Mouse (Mus musculus) hematopoietic multipotent progenitor cell, adult 10-12 weeks (in vitro differentiated cells): ENCODE measurements around the gene Rtn4rl2. TPM values are rescaled to one million over a fixed set of nuclear protein-coding genes. Genes with fewer than 3 reads are reported as not detected.

Experiments
- polyA plus RNA-seq: library from polyadenylated mRNA; stranded (reverse); fragments of >175 nt; gene quantifications from 2 replicates; pipeline ENCODE4 v1.2.3, GENCODE M21; 2012; ENCODE audit warnings: low replicate concordance

Gene Rtn4rl2
- polyA plus RNA-seq: 0.39 and 1.8 TPM in 2 replicates

DNA sequence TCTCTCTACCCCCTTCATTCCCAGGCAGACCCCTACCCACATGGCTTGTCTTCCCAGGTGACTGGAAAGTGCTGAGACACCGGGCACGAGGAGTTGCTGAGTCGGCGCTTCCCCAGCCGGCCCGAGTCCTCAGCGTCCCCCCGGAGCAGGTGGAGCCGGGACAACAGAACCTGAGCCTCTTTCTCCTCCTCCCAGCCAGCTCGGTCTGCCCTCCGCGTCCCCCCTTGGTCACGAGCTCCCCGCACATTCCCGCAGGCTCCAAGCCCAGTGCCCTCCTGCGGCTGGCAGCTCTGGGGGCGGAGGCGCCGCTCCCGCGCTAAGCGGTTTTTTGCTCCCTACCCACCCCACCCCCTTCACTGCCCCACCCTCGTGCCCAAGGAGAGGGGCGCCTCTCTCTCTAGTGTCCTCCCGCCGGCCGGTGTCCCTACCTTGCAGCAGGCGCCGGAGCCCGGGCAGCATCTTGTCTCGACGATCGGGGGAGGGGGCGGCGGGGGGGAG is at the start of gene Rtn4rl2:
TSS of gene Rtn4rl2 (minus strand) at position 477 of the 498 bp plus-strand sequence.

DNA sequence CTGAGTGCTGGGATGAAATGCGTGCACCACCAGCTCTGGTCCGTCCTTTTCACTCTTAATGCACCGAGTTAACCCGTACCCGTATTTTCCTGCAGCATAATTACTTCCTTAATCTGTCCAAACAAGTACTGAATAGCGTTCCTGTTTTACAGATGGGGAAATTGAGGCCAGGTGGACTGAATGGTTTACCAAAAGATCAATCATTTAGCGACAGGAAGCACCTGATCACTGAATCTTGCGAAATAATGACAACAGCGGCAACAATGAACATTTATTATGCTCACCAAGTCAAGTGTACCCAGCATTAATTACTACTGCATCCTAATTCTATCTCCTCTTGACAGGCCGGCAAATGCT is 47.9 kb downstream of the Rtn4rl2 start, which contains the start of gene Slc43a1:
TSS of gene Slc43a1 (plus strand) at position 258 of the 357 bp plus-strand sequence.

DNA sequence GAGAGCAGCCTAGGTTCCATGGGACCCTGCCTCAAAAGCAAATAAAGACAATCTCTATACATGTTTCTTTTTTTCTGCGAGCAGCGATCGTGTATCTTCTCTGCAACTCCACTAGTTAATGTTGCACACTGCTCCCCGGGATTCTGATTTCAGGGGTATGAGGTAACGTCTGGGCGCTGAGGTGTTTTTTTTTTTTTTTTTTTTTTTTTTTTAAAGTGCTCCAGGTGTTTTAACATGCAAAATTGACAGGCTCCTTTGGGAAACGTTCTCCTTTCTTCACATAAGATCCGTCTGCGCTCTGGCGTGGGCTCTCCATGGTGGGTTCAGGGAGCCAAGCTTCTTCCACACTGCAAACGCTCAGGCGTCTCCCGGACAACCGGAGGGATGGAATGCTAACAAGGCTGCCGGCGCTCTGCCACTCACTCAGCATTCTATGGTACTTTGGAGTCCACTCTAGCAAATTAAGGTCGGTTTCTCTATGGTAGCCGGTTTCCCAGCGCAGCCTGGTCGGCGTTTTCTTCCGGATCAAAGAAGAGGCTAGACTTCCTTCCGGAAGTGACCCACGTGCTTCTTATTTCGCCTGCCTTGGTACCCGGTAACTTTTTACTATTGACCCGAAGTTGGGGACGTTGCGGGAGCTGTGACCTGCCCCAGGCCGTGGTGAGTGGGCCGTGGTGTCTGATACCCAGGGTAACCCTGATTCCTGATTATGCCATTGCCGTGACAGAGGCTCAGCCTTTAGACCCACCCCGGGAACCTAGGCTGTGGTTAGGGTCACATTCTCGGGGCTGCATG is 59.8 kb downstream of the Rtn4rl2 start, which contains the start of gene Timm10:
TSS of gene Timm10 (plus strand) at position 510 of the 795 bp plus-strand sequence.

DNA sequence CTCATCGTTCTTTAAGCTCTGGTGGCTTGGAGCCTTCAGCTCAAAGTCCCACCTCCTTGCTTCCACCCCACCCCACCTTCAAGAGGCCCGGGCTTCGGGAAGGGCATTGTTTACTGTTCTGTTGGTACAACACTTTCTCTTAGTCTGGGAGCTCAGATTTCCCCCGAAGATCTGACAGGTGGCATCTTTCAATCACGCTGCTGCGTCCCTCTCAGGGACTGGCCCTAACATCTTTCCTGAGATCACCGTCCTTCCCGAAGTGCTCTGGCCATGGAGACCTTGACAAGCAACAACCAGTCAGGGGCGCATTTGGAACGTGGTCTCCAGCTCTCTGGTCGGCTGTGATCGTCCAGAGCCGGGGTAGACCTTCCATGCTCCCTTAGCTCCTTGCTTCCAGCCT is 64.0 kb downstream of the Rtn4rl2 start, which contains the start of gene Smtnl1:
TSS of gene Smtnl1 (minus strand) at position 101 of the 400 bp plus-strand sequence.

Other genes with a start within 250 kb of the Rtn4rl2 start
- gene Ctnnd1, start 235.9 kb downstream of the Rtn4rl2 start, polyA plus RNA-seq: 0.88 and 3.6 TPM in 2 replicates
- not detected in 2 replicates for gene Btbd18, start 227.6 kb downstream of the Rtn4rl2 start, polyA plus RNA-seq
- gene Selenoh, start 215.9 kb downstream of the Rtn4rl2 start, polyA plus RNA-seq: 112 and 119 TPM in 2 replicates
- gene Gm28635, start 208.7 kb downstream of the Rtn4rl2 start, polyA plus RNA-seq: not detected in 2 replicates
- 13.6 and 25.1 TPM in 2 replicates for gene Med19, start 208.3 kb downstream of the Rtn4rl2 start, polyA plus RNA-seq
- gene Tmx2, start 207.6 kb downstream of the Rtn4rl2 start, polyA plus RNA-seq: 3.1 and 4.7 TPM in 2 replicates
- 19.6 and 35.5 TPM in 2 replicates for gene Zdhhc5, start 171.5 kb downstream of the Rtn4rl2 start, polyA plus RNA-seq
- 1.3 and 1.7 TPM in 2 replicates for gene Clp1, start 159.4 kb downstream of the Rtn4rl2 start, polyA plus RNA-seq
- 3.1 and 104 TPM in 2 replicates for gene Ypel4, start 152.7 kb downstream of the Rtn4rl2 start, polyA plus RNA-seq
- 0.42 TPM in 1 of 2 replicates, not detected in the other for gene Gm19426, start 143.1 kb downstream of the Rtn4rl2 start, polyA plus RNA-seq
- gene Serping1, start 111.3 kb downstream of the Rtn4rl2 start, polyA plus RNA-seq: 0.15 and 0.89 TPM in 2 replicates
- gene Ube2l6, start 87.9 kb downstream of the Rtn4rl2 start, polyA plus RNA-seq: 3.8 and 40.4 TPM in 2 replicates
- not detected in 2 replicates for gene Smtnl1, start 64.1 kb downstream of the Rtn4rl2 start, polyA plus RNA-seq
- 0.77 and 11.3 TPM in 2 replicates for gene Timm10, start 59.7 kb downstream of the Rtn4rl2 start, polyA plus RNA-seq
- gene Slc43a1, start 47.9 kb downstream of the Rtn4rl2 start, polyA plus RNA-seq: 0.89 and 21.1 TPM in 2 replicates
- gene Slc43a3, start 49.9 kb upstream of the Rtn4rl2 start, polyA plus RNA-seq: 2.8 and 7.7 TPM in 2 replicates
- 1.1 and 1.2 TPM in 2 replicates for gene Prg2, start 93.8 kb upstream of the Rtn4rl2 start, polyA plus RNA-seq
- 0.98 and 1.2 TPM in 2 replicates for gene Prg3, start 101.5 kb upstream of the Rtn4rl2 start, polyA plus RNA-seq
- gene Ssrp1, start 150.5 kb upstream of the Rtn4rl2 start, polyA plus RNA-seq: 36.7 and 66.3 TPM in 2 replicates
- gene P2rx3, start 150.8 kb upstream of the Rtn4rl2 start, polyA plus RNA-seq: 0.08 TPM in 1 of 2 replicates, not detected in the other
- gene Tnks1bp1, start 161.3 kb upstream of the Rtn4rl2 start, polyA plus RNA-seq: 34.0 and 38.7 TPM in 2 replicates
- 0.03 and 0.21 TPM in 2 replicates for gene Aplnr, start 249.5 kb upstream of the Rtn4rl2 start, polyA plus RNA-seq